Mouse (Mus musculus) C2C12 (cell line): ENCODE data around the gene Frmd4b.

Experiments
- CEBPB ChIP-seq: IDR thresholded peaks from one replicate; pipeline ENCODE4 v1.6.1; 2011; ENCODE audit warnings: low read depth, mild to moderate bottlenecking, control low read depth, moderate library complexity
- CTCF ChIP-seq: IDR thresholded peaks from one replicate; pipeline ENCODE4 v1.5.1; 2011; ENCODE audit not compliant: control insufficient read depth, insufficient read depth, insufficient read length

- no peak for TF ChIP-seq CTCF
- TF ChIP-seq CEBPB: no peak
These were observed 216.9 kb downstream of the Frmd4b start for GRCm38 (mm10) chr6:97400446-97400845.
